In the genomic region with DNA sequence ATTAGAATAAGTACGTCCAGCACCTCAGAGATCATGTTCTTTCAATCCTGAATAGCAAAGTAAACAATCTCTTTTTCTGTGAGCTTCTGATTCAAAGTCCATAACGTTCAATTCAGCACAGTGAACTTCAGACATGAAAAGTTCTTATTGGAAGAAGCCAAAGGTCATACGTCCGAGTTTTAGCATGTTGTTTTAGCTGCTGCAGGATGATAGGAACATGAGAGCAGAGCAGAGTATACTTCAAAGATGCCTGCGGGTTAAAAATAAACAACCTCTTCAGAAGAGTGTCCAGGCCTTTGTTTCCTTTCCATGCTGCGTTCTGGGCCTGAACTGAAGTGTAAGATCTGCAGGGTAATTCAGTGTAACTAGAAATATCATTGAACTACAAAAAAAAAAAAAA, we compare ENCODE assay signal across 33 mouse cellular contexts.
A peak's percentile ranks its signal among the peaks of the same experiment; 100 is the strongest.
DNase-seq lines count a peak whose midpoint lies in the region; ATAC-seq and TF ChIP-seq lines count a peak whose summit lies in the region.
"Had no signal": no experiment of that assay in that cellular context is flagged by ENCODE, and none has a peak within 500 bp of the region (broad histone marks: within the 10 kb centered on the region; RNA-seq: fewer than 3 reads in every experiment).

No protein-coding gene starts in this region.

- DNase-seq in embryonic facial prominence, embryonic 11.5 days (ENCODE audit: low spot score): peak; percentile 2
- no peak for DNase-seq in embryonic facial prominence, embryonic 10.5 days (ENCODE audit: low spot score)
- DNase-seq in liver, adult 2 months (ENCODE audit: extremely low read depth, low read depth, low spot score): peak; percentile 94
- no peak for DNase-seq in liver
- DNase-seq in brain, embryonic 14.5 days (ENCODE audit: low read depth): peak; percentile 41
- no peak for DNase-seq in urinary bladder, adult 2 months (ENCODE audit: low spot score)
- DNase-seq: adrenal gland, adult 2 months; adrenal gland, postnatal 36 days; cerebellum, adult 8-10 months; cerebellum, postnatal 25 days; gastrocnemius, postnatal 25 days; heart, adult 11 months; heart, postnatal 4 days; kidney, postnatal 36 days; liver, embryonic 13.5 days; lung, adult 2 months; lung, postnatal 10 days; right cerebral cortex, postnatal 14 days; thymus, postnatal 4 days had no signal

- no peaks in the 10 kb centered on the region for H3K36me3 ChIP-seq in embryonic facial prominence, embryonic 11.5 days (replicated peaks; ENCODE audit: control insufficient read depth, insufficient read depth, low read depth, low read length)
- H3K36me3 ChIP-seq in embryonic facial prominence, embryonic 10.5 days (replicated peaks): no peaks in the 10 kb centered on the region
- H3K36me3 ChIP-seq in liver, adult 2 months (ENCODE audit: control insufficient read depth, insufficient read depth, low read length): no peaks in the 10 kb centered on the region
- no peaks in the 10 kb centered on the region for H3K36me3 ChIP-seq in intestine, embryonic 16.5 days (ENCODE audit: control insufficient read depth, insufficient read depth, low read length)
- H3K36me3 ChIP-seq: heart, embryonic 10.5 days; heart, embryonic 15.5 days; kidney, embryonic 15.5 days; limb, embryonic 12.5 days; liver, embryonic 13.5 days had no signal

- H3K27ac ChIP-seq in embryonic facial prominence, embryonic 11.5 days (replicated peaks; ENCODE audit: low read depth, low read length): no peak overlapping the region
- H3K27ac ChIP-seq in embryonic facial prominence, embryonic 10.5 days (replicated peaks): no peak overlapping the region
- no peak overlapping the region for H3K27ac ChIP-seq in liver, adult 2 months (replicated peaks; ENCODE audit: insufficient read depth, low read depth, low read length)
- no peak overlapping the region for H3K27ac ChIP-seq in intestine, embryonic 16.5 days (ENCODE audit: low read length)
- H3K27ac ChIP-seq: heart, embryonic 10.5 days; heart, embryonic 15.5 days; hindbrain, embryonic 14.5 days; kidney, embryonic 15.5 days; layer of hippocampus, adult 2 months; left cerebral cortex, adult 2 months; limb, embryonic 12.5 days; liver, embryonic 13.5 days; macrophage had no signal

- no peak for TF ChIP-seq CTCF in liver, adult 2 months (IDR thresholded peaks at IDR 0.05; ENCODE audit: low read depth, low read length)
- no peak for TF ChIP-seq CTCF in brain, embryonic 14.5 days (IDR thresholded peaks at IDR 0.05; ENCODE audit: borderline replicate concordance, extremely low read depth, insufficient read depth, insufficient read length)

- WGBS in embryonic facial prominence, embryonic 11.5 days: 42% methylated on average over 6 of the region's 6 CpGs
- WGBS in embryonic facial prominence, embryonic 10.5 days: 46% methylated on average over 6 of the region's 6 CpGs
- WGBS in liver, adult 2 months: 16% methylated on average over 6 of the region's 6 CpGs
- 37% methylated on average over 6 of the region's 6 CpGs for WGBS in intestine, embryonic 16.5 days

- no peak overlapping the region for H3K9ac ChIP-seq in embryonic facial prominence, embryonic 11.5 days (replicated peaks; ENCODE audit: low read length)
- no peak overlapping the region for H3K9ac ChIP-seq in liver, adult 2 months (ENCODE audit: low read depth, low read length)
- no peak overlapping the region for H3K9ac ChIP-seq in intestine, embryonic 16.5 days (ENCODE audit: low read depth, low read length)
- H3K9ac ChIP-seq: heart, embryonic 15.5 days; hindbrain, embryonic 14.5 days; kidney, embryonic 15.5 days; limb, embryonic 12.5 days; liver, embryonic 13.5 days had no signal

- no peak for TF ChIP-seq POLR2A in liver, adult 2 months (IDR thresholded peaks at IDR 0.05; ENCODE audit: extremely low read depth, insufficient read depth, low read length)
- no peak for TF ChIP-seq POLR2A in brain, embryonic 14.5 days (IDR thresholded peaks at IDR 0.05; ENCODE audit: borderline replicate concordance, extremely low read depth, insufficient read depth, insufficient read length, poor library complexity, severe bottlenecking)

- H3K79me2 ChIP-seq in liver, adult 2 months (ENCODE audit: control insufficient read depth, insufficient read depth, low read length): no peaks in the 10 kb centered on the region

- H3K9me3 ChIP-seq in embryonic facial prominence, embryonic 11.5 days (replicated peaks; ENCODE audit: control insufficient read depth, low read length): no peaks in the 10 kb centered on the region
- H3K9me3 ChIP-seq in embryonic facial prominence, embryonic 10.5 days: no peaks in the 10 kb centered on the region
- H3K9me3 ChIP-seq in intestine, embryonic 16.5 days (ENCODE audit: control insufficient read depth, low read length): no peaks in the 10 kb centered on the region
- H3K9me3 ChIP-seq: heart, embryonic 10.5 days; heart, embryonic 15.5 days; kidney, embryonic 15.5 days; limb, embryonic 12.5 days; liver, embryonic 13.5 days had no signal

- no peak overlapping the region for H3K4me2 ChIP-seq in embryonic facial prominence, embryonic 11.5 days (ENCODE audit: low read depth, low read length)
- H3K4me2 ChIP-seq in intestine, embryonic 16.5 days (ENCODE audit: low read depth, low read length): no peak overlapping the region
- H3K4me2 ChIP-seq: heart, embryonic 15.5 days; hindbrain, embryonic 14.5 days; kidney, embryonic 15.5 days; limb, embryonic 12.5 days; liver, embryonic 13.5 days had no signal

- no peaks in the 10 kb centered on the region for H3K4me1 ChIP-seq in embryonic facial prominence, embryonic 11.5 days (ENCODE audit: control insufficient read depth, insufficient read depth, low read length)
- H3K4me1 ChIP-seq in embryonic facial prominence, embryonic 10.5 days: no peaks in the 10 kb centered on the region
- H3K4me1 ChIP-seq in liver, adult 2 months (ENCODE audit: control insufficient read depth, insufficient read depth, low read length): peaks cover 2% of the 10 kb centered on the region; the same call in 1 of the 2 replicates
- no peaks in the 10 kb centered on the region for H3K4me1 ChIP-seq in intestine, embryonic 16.5 days (ENCODE audit: control insufficient read depth, insufficient read depth, low read length)
- H3K4me1 ChIP-seq: heart, embryonic 15.5 days; kidney, embryonic 15.5 days; limb, embryonic 12.5 days; liver, embryonic 13.5 days had no signal

- ATAC-seq in embryonic facial prominence, embryonic 11.5 days (replicated peaks; ENCODE audit: insufficient number of reproducible peaks, low FRiP score, low TSS enrichment, low read depth): no peak
- peak; percentile 42 for ATAC-seq in intestine, embryonic 16.5 days
- ATAC-seq in megakaryocyte, adult 5-6 weeks (ENCODE audit: poor library complexity, severe bottlenecking): no peak
- ATAC-seq: activated CD4-positive, CD25-positive, alpha-beta regulatory T cell, adult 4 months; forebrain, embryonic 14.5 days; inflammation-experienced regulatory T-cells, adult 6 months had no signal

- no peaks in the 10 kb centered on the region for H3K27me3 ChIP-seq in embryonic facial prominence, embryonic 11.5 days (ENCODE audit: control insufficient read depth, insufficient read depth, low read length)
- no peaks in the 10 kb centered on the region for H3K27me3 ChIP-seq in embryonic facial prominence, embryonic 10.5 days (replicated peaks; ENCODE audit: low read depth, poor library complexity, severe bottlenecking)
- no peaks in the 10 kb centered on the region for H3K27me3 ChIP-seq in liver, adult 2 months (ENCODE audit: control insufficient read depth, insufficient read depth, low read length)
- no peaks in the 10 kb centered on the region for H3K27me3 ChIP-seq in intestine, embryonic 16.5 days (replicated peaks; ENCODE audit: control insufficient read depth, insufficient read depth, low read length)
- H3K27me3 ChIP-seq: CH12.LX; heart, embryonic 15.5 days; kidney, embryonic 15.5 days; limb, embryonic 12.5 days; liver, embryonic 13.5 days had no signal

- no peak overlapping the region for H3K4me3 ChIP-seq in embryonic facial prominence, embryonic 11.5 days (ENCODE audit: low read depth, low read length)
- H3K4me3 ChIP-seq in embryonic facial prominence, embryonic 10.5 days: no peak overlapping the region
- no peak overlapping the region for H3K4me3 ChIP-seq in liver, adult 2 months (ENCODE audit: insufficient read depth, low read depth, low read length)
- no peak overlapping the region for H3K4me3 ChIP-seq in intestine, embryonic 16.5 days (ENCODE audit: low read length)
- H3K4me3 ChIP-seq: heart, embryonic 10.5 days; heart, embryonic 15.5 days; kidney, embryonic 15.5 days; layer of hippocampus, adult 2 months; left cerebral cortex, adult 2 months; limb, embryonic 12.5 days; liver, embryonic 13.5 days had no signal

Comparison
In these comparisons a context has a peak if more than half of its experiments do, and no peak if none do; other contexts are left out.
1. DNase-seq: peak in embryonic facial prominence, embryonic 11.5 days (single experiment), liver, adult 2 months (single experiment) and brain, embryonic 14.5 days (single experiment); none in embryonic facial prominence, embryonic 10.5 days (single experiment), liver (single experiment) and urinary bladder, adult 2 months (single experiment).